Mouse (Mus musculus): Measurements from ENCODE around the gene Alox12.

GRCm38 (mm10) chr11:70218039-70218438 is 37.1 kb downstream of the Alox12 start:
- TF ChIP-seq CTCF (IDR thresholded peaks at IDR 0.05; ENCODE audit: low read depth) (no peak), EP300 (IDR thresholded peaks at IDR 0.05; ENCODE audit: low read depth) (no peak)
